Mouse (Mus musculus) forebrain, embryonic 12.5 days (tissue): Measurements from ENCODE around the gene Il5. TPM values are rescaled to one million over a fixed set of nuclear protein-coding genes. Genes with fewer than 3 reads are reported as not detected.

ENCODE experiments used
- ATAC-seq: fragments of 200-750 bp; cut with Nextera tagmentation; 2 replicates; pipeline ENCODE4 v1.8.0; 2017; ENCODE audit warnings: moderate TSS enrichment; ENCODE audit not compliant: low FRiP score
- H3K27ac ChIP-seq: fragments of 300-500 bp; sonication (generic); 2 replicates; pipeline ENCODE4 v1.5.1; 2016; ENCODE audit warnings: mild to moderate bottlenecking
- H3K27me3 ChIP-seq: fragments of 300-500 bp; sonication (generic); 2 replicates; pipeline ENCODE4 v1.6.1; 2016; ENCODE audit warnings: mild to moderate bottlenecking
- H3K36me3 ChIP-seq: fragments of 300-500 bp; sonication (generic); replicated peaks from 2 replicates; pipeline ENCODE4 v1.6.1; 2016; ENCODE audit warnings: mild to moderate bottlenecking
- H3K4me1 ChIP-seq: fragments of 300-500 bp; sonication (generic); 2 replicates; pipeline ENCODE4 v1.6.1; 2016
- H3K4me2 ChIP-seq: fragments of 300-500 bp; sonication (generic); 2 replicates; pipeline ENCODE4 v1.6.1; 2016; ENCODE audit warnings: mild to moderate bottlenecking, moderate library complexity
- H3K4me3 ChIP-seq: fragments of 300-500 bp; sonication (generic); replicated peaks from 2 replicates; pipeline ENCODE4 v1.5.1; 2016; ENCODE audit warnings: mild to moderate bottlenecking
- H3K9ac ChIP-seq: fragments of 300-500 bp; sonication (generic); 2 replicates; pipeline ENCODE4 v1.6.1; 2016; ENCODE audit warnings: mild to moderate bottlenecking
- H3K9me3 ChIP-seq: fragments of 300-500 bp; sonication (generic); 2 replicates; pipeline ENCODE4 v1.6.1; 2016
- WGBS: fragments of 180-500 bp; shearing (Covaris S2); methylation state at CpG from one replicate; pipeline ENCODE4 v1.1.7; 2016; 5-methylcytosine and 5-hydroxymethylcytosine counted together
- polyA plus RNA-seq: library from polyadenylated mRNA; unstranded; fragments of >200 nt; fragmentation: Nextera tagmentation; extraction: Ambion mirVana; gene quantifications from 2 replicates; pipeline ENCODE4 v1.2.1, GENCODE M21; 2016

The Il5 gene
- polyA plus RNA-seq, 1 experiment from 2014 or later = not detected

- ATAC-seq = no peak
- Histone ChIP-seq H3K9ac (no peak overlapping the region), H3K9me3 (no peaks in the 10 kb centered on the region), H3K36me3 (no peaks in the 10 kb centered on the region), H3K27me3 (no peaks in the 10 kb centered on the region), H3K4me1 (no peaks in the 10 kb centered on the region), H3K4me3 (no peak overlapping the region), H3K4me2 (no peak overlapping the region), H3K27ac (no peak overlapping the region)
- WGBS = 82% methylated on average over 1 of the region's 1 CpGs
Measured at GRCm38 (mm10) chr11:53719701-53720100, 893 bp upstream of the Il5 start.

GRCm38 (mm10) chr11:53731457-53731856 lies 10.9 kb downstream of the Il5 start:
- H3K4me2 ChIP-seq = no peak overlapping the region
- H3K27ac ChIP-seq = no peak overlapping the region
- no peaks in the 10 kb centered on the region for H3K36me3 ChIP-seq
- no peaks in the 10 kb centered on the region for H3K4me1 ChIP-seq
- WGBS = 95% methylated on average over 7 of the region's 7 CpGs
- H3K9me3 ChIP-seq = no peaks in the 10 kb centered on the region
- no peak overlapping the region for H3K9ac ChIP-seq
- no peak overlapping the region for H3K4me3 ChIP-seq
- no peak for ATAC-seq
- H3K27me3 ChIP-seq = no peaks in the 10 kb centered on the region

- Histone ChIP-seq H3K4me1 (no peaks in the 10 kb centered on the region), H3K27me3 (no peaks in the 10 kb centered on the region), H3K27ac (no peak overlapping the region), H3K9me3 (no peaks in the 10 kb centered on the region), H3K4me3 (no peak overlapping the region), H3K36me3 (no peaks in the 10 kb centered on the region), H3K9ac (no peak overlapping the region), H3K4me2 (no peak overlapping the region)
- no peak for ATAC-seq
- 94% methylated on average over 8 of the region's 8 CpGs for WGBS
Measured at GRCm38 (mm10) chr11:53732244-53732643, 11.7 kb downstream of the Il5 start.

GRCm38 (mm10) chr11:53733824-53734223 lies 13.2 kb downstream of the Il5 start:
- ATAC-seq = no peak
- WGBS = 87% methylated on average over 7 of the region's 7 CpGs

GRCm38 (mm10) chr11:53734431-53734830 lies 13.8 kb downstream of the Il5 start:
- no peaks in the 10 kb centered on the region for H3K36me3 ChIP-seq
- H3K9ac ChIP-seq = no peak overlapping the region
- no peak for ATAC-seq
- H3K4me3 ChIP-seq = no peak overlapping the region
- H3K27ac ChIP-seq = no peak overlapping the region
- no peaks in the 10 kb centered on the region for H3K4me1 ChIP-seq
- no peaks in the 10 kb centered on the region for H3K9me3 ChIP-seq
- 85% methylated on average over 2 of the region's 2 CpGs for WGBS
- H3K4me2 ChIP-seq = no peak overlapping the region
- no peaks in the 10 kb centered on the region for H3K27me3 ChIP-seq

More at GRCm38 (mm10) chr11:53733824-53734223, 13.2 kb downstream of the Il5 start:
- no peaks in the 10 kb centered on the region for H3K9me3 ChIP-seq
- no peaks in the 10 kb centered on the region for H3K4me1 ChIP-seq
- H3K27me3 ChIP-seq = no peaks in the 10 kb centered on the region
- H3K4me3 ChIP-seq = no peak overlapping the region
- no peak overlapping the region for H3K4me2 ChIP-seq
- no peaks in the 10 kb centered on the region for H3K36me3 ChIP-seq
- H3K9ac ChIP-seq = no peak overlapping the region
- H3K27ac ChIP-seq = no peak overlapping the region

GRCm38 (mm10) chr11:53734970-53735681 lies 14.5 kb downstream of the Il5 start:
- Histone ChIP-seq H3K4me3 (no peak overlapping the region), H3K36me3 (no peaks in the 10 kb centered on the region), H3K27me3 (no peaks in the 10 kb centered on the region), H3K9me3 (no peaks in the 10 kb centered on the region), H3K27ac (no peak overlapping the region), H3K9ac (no peak overlapping the region), H3K4me2 (peak overlapping the region; percentile 49), H3K4me1 (no peaks in the 10 kb centered on the region)
- no peak for ATAC-seq
- 71% methylated on average over 18 of the region's 18 CpGs for WGBS

GRCm38 (mm10) chr11:53735682-53736245 lies 15.2 kb downstream of the Il5 start:
- H3K36me3 ChIP-seq = no peaks in the 10 kb centered on the region
- no peaks in the 10 kb centered on the region for H3K4me1 ChIP-seq
- 26% methylated on average over 17 of the region's 17 CpGs for WGBS
- no peaks in the 10 kb centered on the region for H3K27me3 ChIP-seq
- H3K9ac ChIP-seq = no peak overlapping the region
- peak overlapping the region; percentile 49 for H3K4me2 ChIP-seq
- no peak overlapping the region for H3K27ac ChIP-seq
- H3K9me3 ChIP-seq = no peaks in the 10 kb centered on the region
- peak; percentile 88 for ATAC-seq
- peak overlapping the region; percentile 22; the same call in 1 of the 2 replicates for H3K4me3 ChIP-seq

- Histone ChIP-seq H3K4me1 (no peaks in the 10 kb centered on the region), H3K4me2 (no peak overlapping the region), H3K27me3 (no peaks in the 10 kb centered on the region), H3K9ac (no peak overlapping the region), H3K9me3 (no peaks in the 10 kb centered on the region), H3K4me3 (no peak overlapping the region), H3K27ac (no peak overlapping the region), H3K36me3 (no peaks in the 10 kb centered on the region)
- WGBS = 48% methylated on average over 14 of the region's 14 CpGs
- ATAC-seq = no peak
Measured at GRCm38 (mm10) chr11:53736771-53737572, 16.4 kb downstream of the Il5 start.

- Histone ChIP-seq H3K9ac (no peak overlapping the region), H3K4me2 (no peak overlapping the region), H3K27me3 (no peaks in the 10 kb centered on the region), H3K4me1 (no peaks in the 10 kb centered on the region), H3K27ac (no peak overlapping the region), H3K36me3 (no peaks in the 10 kb centered on the region), H3K9me3 (no peaks in the 10 kb centered on the region), H3K4me3 (no peak overlapping the region)
- 0 out of 2 replicates have a peak, but pooled peaks have one; percentile 23 for ATAC-seq
- WGBS = 40% methylated on average over 6 of the region's 6 CpGs
Measured at GRCm38 (mm10) chr11:53737573-53737946, 17.0 kb downstream of the Il5 start.

- Histone ChIP-seq H3K4me1 (no peaks in the 10 kb centered on the region; the same call in 1 of the 2 replicates), H3K36me3 (no peaks in the 10 kb centered on the region), H3K4me3 (no peak overlapping the region), H3K4me2 (no peak overlapping the region), H3K27ac (no peak overlapping the region), H3K9ac (no peak overlapping the region), H3K9me3 (no peaks in the 10 kb centered on the region), H3K27me3 (no peaks in the 10 kb centered on the region)
- WGBS = 4% methylated on average over 5 of the region's 5 CpGs
- ATAC-seq = no peak
Measured at GRCm38 (mm10) chr11:53742353-53742752, 21.8 kb downstream of the Il5 start.

- H3K9ac ChIP-seq = no peak overlapping the region
- H3K9me3 ChIP-seq = no peaks in the 10 kb centered on the region
- no peak overlapping the region for H3K27ac ChIP-seq
- WGBS = 78% methylated on average over 2 of the region's 2 CpGs
- H3K4me2 ChIP-seq = no peak overlapping the region
- no peaks in the 10 kb centered on the region for H3K27me3 ChIP-seq
- no peaks in the 10 kb centered on the region; the same call in 1 of the 2 replicates for H3K4me1 ChIP-seq
- ATAC-seq = no peak
- no peak overlapping the region for H3K4me3 ChIP-seq
- no peaks in the 10 kb centered on the region for H3K36me3 ChIP-seq
Measured at GRCm38 (mm10) chr11:53745260-53745659, 24.7 kb downstream of the Il5 start.

- Histone ChIP-seq H3K27ac (no peak overlapping the region), H3K9me3 (no peaks in the 10 kb centered on the region), H3K27me3 (no peaks in the 10 kb centered on the region), H3K4me2 (no peak overlapping the region), H3K9ac (no peak overlapping the region), H3K4me1 (no peaks in the 10 kb centered on the region; the same call in 1 of the 2 replicates), H3K36me3 (no peaks in the 10 kb centered on the region), H3K4me3 (no peak overlapping the region)
- no peak for ATAC-seq
- 93% methylated on average over 9 of the region's 9 CpGs for WGBS
Measured at GRCm38 (mm10) chr11:53747985-53748384, 27.4 kb downstream of the Il5 start.
